Mouse (Mus musculus) limb, embryonic 11.5 days (tissue): Measurements from ENCODE around the gene Lrrc8e. TPM values are rescaled to one million over a fixed set of nuclear protein-coding genes. Genes with fewer than 3 reads are reported as not detected.

Experiments used
- ATAC-seq: fragments of 200-750 bp; cut with Nextera tagmentation; 2 replicates; pipeline ENCODE4 v1.8.0; 2017; ENCODE audit warnings: low read depth; ENCODE audit not compliant: insufficient number of reproducible peaks, low FRiP score, low TSS enrichment
- DNase-seq: peaks from one replicate; pipeline ENCODE4 v3.0.0-alpha.2; 2015; ENCODE audit warnings: low spot score
- H3K27ac ChIP-seq: fragments of 300-500 bp; sonication (generic); replicated peaks from 2 replicates; pipeline ENCODE4 v1.5.1; 2014; ENCODE audit warnings: low read depth, mild to moderate bottlenecking, low read length
- H3K27me3 ChIP-seq: fragments of 300-500 bp; sonication (generic); 2 replicates; pipeline ENCODE4 v1.6.1; 2014; ENCODE audit warnings: mild to moderate bottlenecking, low read length, mixed read lengths; ENCODE audit not compliant: control insufficient read depth, insufficient read depth
- H3K36me3 ChIP-seq: fragments of 300-500 bp; sonication (generic); 2 replicates; pipeline ENCODE4 v1.6.1; 2014; ENCODE audit warnings: mild to moderate bottlenecking, low read length, moderate library complexity, mixed read lengths; ENCODE audit not compliant: control insufficient read depth, insufficient read depth
- H3K4me1 ChIP-seq: fragments of 300-500 bp; sonication (generic); 2 replicates; pipeline ENCODE4 v1.6.1; 2014; ENCODE audit warnings: low read length, mixed read lengths; ENCODE audit not compliant: control insufficient read depth, insufficient read depth
- H3K4me2 ChIP-seq: fragments of 300-500 bp; sonication (generic); 2 replicates; pipeline ENCODE4 v1.6.1; 2014; ENCODE audit warnings: low read depth, mild to moderate bottlenecking, moderate library complexity; ENCODE audit not compliant: severe bottlenecking
- H3K4me3 ChIP-seq: fragments of 300-500 bp; sonication (generic); 2 replicates; pipeline ENCODE4 v1.5.1; 2014; ENCODE audit warnings: low read depth, low read length
- H3K9ac ChIP-seq: fragments of 300-500 bp; sonication (generic); 2 replicates; pipeline ENCODE4 v1.6.1; 2014; ENCODE audit warnings: mild to moderate bottlenecking, low read length
- H3K9me3 ChIP-seq: fragments of 300-500 bp; sonication (generic); 2 replicates; pipeline ENCODE4 v1.6.1; 2016; ENCODE audit warnings: low read length; ENCODE audit not compliant: control insufficient read depth
- WGBS: fragments of 180-500 bp; shearing (Covaris S2); extraction: QIAGEN DNeasy Blood & Tissue Kit; methylation state at CpG from one replicate; pipeline ENCODE4 v1.1.7; 2014; 5-methylcytosine and 5-hydroxymethylcytosine counted together
- polyA plus RNA-seq: library from polyadenylated mRNA; unstranded; fragments of >200 nt; fragmentation: Nextera tagmentation; extraction: Ambion mirVana; gene quantifications from 2 replicates; pipeline ENCODE4 v1.2.1, GENCODE M21; 2014

The Lrrc8e gene
- polyA plus RNA-seq: 0.09 and 0.13 TPM in 2 replicates

- peak within 1 kb of the TSS; percentile 19 for H3K4me3 ChIP-seq
- H3K9me3 ChIP-seq: no peaks in the 10 kb centered on the region
- 4% methylated on average over 33 of the region's 33 CpGs for WGBS
- DNase-seq: no peak
- peak within 1 kb of the TSS; percentile 47 for H3K4me2 ChIP-seq
- H3K9ac ChIP-seq: 0 out of 2 replicates have a peak within 1 kb of the TSS, but pooled peaks have one; percentile 7
- H3K36me3 ChIP-seq: no peaks in the 10 kb centered on the region
- H3K4me1 ChIP-seq: 0 out of 2 replicates have a peak, but pooled peaks cover 3% of the 10 kb centered on the region
- ATAC-seq: 0 out of 2 replicates have a peak, but pooled peaks have one; percentile 39
- no peak within 1 kb of the TSS for H3K27ac ChIP-seq
- H3K27me3 ChIP-seq: peaks cover 14% of the 10 kb centered on the region
These were observed at the start of gene Lrrc8e for GRCm38 (mm10) chr8:4226739-4227347. Lrrc8e (plus strand) TSS chr8:4226827.

- H3K4me3 ChIP-seq: no peak overlapping the region
- H3K9me3 ChIP-seq: no peaks in the 10 kb centered on the region
- no peaks in the 10 kb centered on the region for H3K4me1 ChIP-seq
- H3K9ac ChIP-seq: no peak overlapping the region
- DNase-seq (no peak), ATAC-seq (no peak)
- H3K27me3 ChIP-seq: no peaks in the 10 kb centered on the region
- H3K27ac ChIP-seq: no peak overlapping the region
- H3K36me3 ChIP-seq: no peaks in the 10 kb centered on the region; the same call in 1 of the 2 replicates
- no peak overlapping the region for H3K4me2 ChIP-seq
- 82% methylated on average over 8 of the region's 8 CpGs for WGBS
These were observed 43.2 kb upstream of the Lrrc8e start for GRCm38 (mm10) chr8:4183409-4183808.

DNA sequence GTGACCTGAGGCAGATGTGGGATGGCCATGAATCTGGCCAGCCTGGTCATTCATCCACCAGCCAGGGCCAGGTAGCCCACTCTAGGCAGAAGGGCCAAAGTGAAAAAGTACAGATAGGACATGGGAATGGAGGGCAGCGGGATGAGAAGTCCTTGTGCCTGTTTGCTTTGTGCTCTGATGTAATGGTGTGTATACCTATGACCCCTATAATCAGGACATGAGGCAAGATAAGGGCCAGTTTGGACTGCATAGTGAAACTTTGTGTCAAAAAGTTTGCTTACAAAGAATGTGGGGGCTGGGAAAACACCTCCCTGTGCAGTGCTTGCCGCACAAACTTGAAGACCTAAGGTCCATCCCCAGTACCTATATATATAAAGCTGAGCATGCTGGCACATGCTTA is 40.5 kb upstream of the Lrrc8e start:
- Histone ChIP-seq H3K36me3 (no peaks in the 10 kb centered on the region; the same call in 1 of the 2 replicates), H3K9me3 (no peaks in the 10 kb centered on the region), H3K27me3 (no peaks in the 10 kb centered on the region), H3K4me1 (no peaks in the 10 kb centered on the region), H3K4me3 (no peak overlapping the region), H3K27ac (no peak overlapping the region), H3K4me2 (no peak overlapping the region), H3K9ac (no peak overlapping the region)
- ATAC-seq (no peak), DNase-seq (no peak)
- 87% methylated on average over 2 of the region's 2 CpGs for WGBS

GRCm38 (mm10) chr8:4188605-4189004 is 38.0 kb upstream of the Lrrc8e start:
- H3K4me1 ChIP-seq: no peaks in the 10 kb centered on the region
- no peaks in the 10 kb centered on the region for H3K9me3 ChIP-seq
- ATAC-seq (no peak), DNase-seq (no peak)
- no peak overlapping the region for H3K4me2 ChIP-seq
- H3K9ac ChIP-seq: no peak overlapping the region
- H3K36me3 ChIP-seq: no peaks in the 10 kb centered on the region; the same call in 1 of the 2 replicates
- no peak overlapping the region for H3K4me3 ChIP-seq
- H3K27me3 ChIP-seq: no peaks in the 10 kb centered on the region
- no peak overlapping the region for H3K27ac ChIP-seq

GRCm38 (mm10) chr8:4189031-4189722 is 37.5 kb upstream of the Lrrc8e start:
- Histone ChIP-seq H3K9me3 (no peaks in the 10 kb centered on the region), H3K4me1 (no peaks in the 10 kb centered on the region), H3K27ac (no peak overlapping the region), H3K9ac (no peak overlapping the region), H3K36me3 (no peaks in the 10 kb centered on the region; the same call in 1 of the 2 replicates), H3K4me2 (no peak overlapping the region), H3K4me3 (no peak overlapping the region), H3K27me3 (no peaks in the 10 kb centered on the region)
- 23% methylated on average over 3 of the region's 3 CpGs for WGBS
- no peak for DNase-seq
- no peak for ATAC-seq

DNA sequence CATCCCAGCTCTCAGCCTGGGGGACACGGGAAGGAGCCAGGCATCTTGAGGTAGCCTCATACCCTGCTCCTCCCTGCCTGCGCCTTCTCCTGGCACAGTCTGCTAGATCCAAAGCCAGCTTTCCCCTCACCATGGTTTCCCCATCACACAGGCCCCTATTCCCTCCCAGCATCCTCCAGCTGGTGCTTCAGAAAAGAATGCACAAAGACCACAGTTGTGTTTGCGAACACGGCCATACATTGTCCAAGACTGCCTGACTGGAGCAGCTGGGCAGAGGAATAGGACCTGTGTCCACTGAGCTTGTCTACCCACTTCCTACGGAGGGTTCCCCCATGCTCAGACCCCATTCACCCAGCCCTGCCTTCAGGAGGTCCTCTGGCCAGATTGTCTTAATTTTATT is 34.3 kb upstream of the Lrrc8e start:
- 71% methylated on average over 5 of the region's 5 CpGs for WGBS
- Histone ChIP-seq H3K9ac (no peak overlapping the region), H3K4me1 (no peaks in the 10 kb centered on the region), H3K4me2 (no peak overlapping the region), H3K9me3 (no peaks in the 10 kb centered on the region), H3K27ac (no peak overlapping the region), H3K4me3 (no peak overlapping the region), H3K27me3 (no peaks in the 10 kb centered on the region), H3K36me3 (no peaks in the 10 kb centered on the region)
- DNase-seq (no peak), ATAC-seq (no peak)

- ATAC-seq (peak; percentile 82), DNase-seq (peak; percentile 88)
- H3K9me3 ChIP-seq: no peaks in the 10 kb centered on the region
- no peak overlapping the region for H3K9ac ChIP-seq
- no peak overlapping the region for H3K4me3 ChIP-seq
- no peaks in the 10 kb centered on the region for H3K4me1 ChIP-seq
- H3K27ac ChIP-seq: no peak overlapping the region
- H3K36me3 ChIP-seq: no peaks in the 10 kb centered on the region
- WGBS: 6% methylated on average over 18 of the region's 18 CpGs
- H3K27me3 ChIP-seq: no peaks in the 10 kb centered on the region
- no peak overlapping the region for H3K4me2 ChIP-seq
These were observed 33.6 kb upstream of the Lrrc8e start for GRCm38 (mm10) chr8:4192807-4193587.

DNA sequence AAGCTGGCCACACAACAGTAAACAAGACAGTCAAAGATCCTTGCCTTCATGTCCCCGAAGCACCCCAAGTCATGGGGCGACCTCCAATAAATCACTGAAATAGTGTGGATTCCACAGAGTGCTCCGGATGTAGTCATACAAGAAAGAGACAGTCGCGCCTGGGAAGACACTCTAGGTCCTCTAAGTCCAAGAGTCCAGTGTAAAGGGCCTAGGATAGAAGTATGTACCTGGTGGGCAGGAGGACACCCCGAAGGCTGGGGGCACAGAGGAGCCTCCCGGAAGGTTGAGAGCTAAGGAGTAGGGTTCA is 33.1 kb upstream of the Lrrc8e start:
- H3K4me2 ChIP-seq: no peak overlapping the region
- WGBS: 54% methylated on average over 7 of the region's 7 CpGs

More for the DNA sequence above, 33.1 kb upstream of the Lrrc8e start:
- no peak overlapping the region for H3K4me3 ChIP-seq
- DNase-seq: no peak
- no peak; the same call in 1 of the 2 replicates for ATAC-seq
- no peaks in the 10 kb centered on the region for H3K4me1 ChIP-seq
- no peaks in the 10 kb centered on the region for H3K9me3 ChIP-seq
- H3K36me3 ChIP-seq: no peaks in the 10 kb centered on the region
- H3K27ac ChIP-seq: no peak overlapping the region
- H3K27me3 ChIP-seq: no peaks in the 10 kb centered on the region
- H3K9ac ChIP-seq: no peak overlapping the region
